Mouse (Mus musculus) MEL (cell line): ENCODE data around the gene Zfp524. TPM values are rescaled to one million over a fixed set of nuclear protein-coding genes. Genes with fewer than 3 reads are reported as not detected.

ENCODE experiments used
- DNase-seq: peaks from one replicate; pipeline ENCODE4 v3.0.0; 2011; ENCODE audit warnings: low read depth, low spot score
- H3K27ac ChIP-seq: 2 replicates; pipeline ENCODE4 v1.5.1; 2012; ENCODE audit warnings: low read depth, mild to moderate bottlenecking, control low read depth, low read length, moderate library complexity; ENCODE audit not compliant: control insufficient read depth
- H3K27me3 ChIP-seq, 2 experiments: fragments of 150-350 bp in 1 of 2; sonication (generic) in 1 of 2; 2 replicates each; pipeline ENCODE4 v1.6.1; 2012; ENCODE audit warnings: low read length in 2 of 2, mild to moderate bottlenecking in 2 of 2, improper control_type of control experiment in 1 of 2, moderate library complexity in 1 of 2; ENCODE audit not compliant: insufficient read depth in 2 of 2, control insufficient read depth in 1 of 2
- H3K36me3 ChIP-seq, 2 experiments: 2 replicates each; pipeline ENCODE4 v1.6.1; 2012 to 2014; ENCODE audit warnings: low read length in 2 of 2, improper control_type of control experiment in 1 of 2, inconsistent platforms in 1 of 2, mild to moderate bottlenecking in 1 of 2; ENCODE audit not compliant: insufficient read depth in 2 of 2, control insufficient read depth in 1 of 2
- H3K4me1 ChIP-seq, 2 experiments: fragments of 150-350 bp in 1 of 2; sonication (generic) in 1 of 2; 2 replicates each; pipeline ENCODE4 v1.6.1; 2012; ENCODE audit warnings: low read length in 2 of 2, improper control_type of control experiment in 1 of 2, mild to moderate bottlenecking in 1 of 2; ENCODE audit not compliant: insufficient read depth in 2 of 2, control insufficient read depth in 1 of 2
- H3K4me3 ChIP-seq, 2 experiments: fragments of 150-350 bp in 1 of 2; sonication (generic) in 1 of 2; 2 replicates each; pipeline ENCODE4 v1.5.1; 2012; ENCODE audit warnings: low read depth in 2 of 2, low read length in 2 of 2, mild to moderate bottlenecking in 2 of 2, moderate library complexity in 2 of 2, control low read depth in 1 of 2, improper control_type of control experiment in 1 of 2; ENCODE audit not compliant: control insufficient read depth in 1 of 2, insufficient read depth in 1 of 2
- H3K79me2 ChIP-seq: 2 replicates; pipeline ENCODE4 v1.6.1; 2012; ENCODE audit warnings: mild to moderate bottlenecking, low read length, moderate library complexity; ENCODE audit not compliant: control insufficient read depth, poor library complexity, insufficient read depth
- H3K9ac ChIP-seq: 2 replicates; pipeline ENCODE4 v1.6.1; 2012; ENCODE audit warnings: low read depth, mild to moderate bottlenecking, control low read depth, low read length, moderate library complexity; ENCODE audit not compliant: control insufficient read depth, poor library complexity, severe bottlenecking
- H3K9me3 ChIP-seq: fragments of 150-350 bp; sonication (generic); replicated peaks from 2 replicates; pipeline ENCODE4 v1.6.1; 2012; ENCODE audit warnings: mild to moderate bottlenecking, low read length, improper control_type of control experiment, moderate library complexity; ENCODE audit not compliant: insufficient read depth
- BHLHE40 ChIP-seq: IDR thresholded peaks from 2 replicates; pipeline ENCODE4 v1.6.1; 2012; ENCODE audit warnings: low read depth, mild to moderate bottlenecking, inconsistent platforms, low read length, improper control_type of control experiment, borderline replicate concordance
- CHD1 ChIP-seq: IDR thresholded peaks from 2 replicates; pipeline ENCODE4 v1.6.1; 2012; ENCODE audit warnings: low read depth, mild to moderate bottlenecking, inconsistent platforms, low read length, improper control_type of control experiment
- CHD2 ChIP-seq: IDR thresholded peaks from 2 replicates; pipeline ENCODE4 v1.6.1; 2011; ENCODE audit warnings: low read length, improper control_type of control experiment
- CTCF ChIP-seq, 3 experiments: IDR thresholded peaks in 2 of 3; conservative IDR thresholded peaks in 1 of 3; 2 replicates each; pipeline ENCODE4 v1.5.1; 2011 to 2012; ENCODE audit warnings: low read length in 3 of 3, low read depth in 2 of 3, mild to moderate bottlenecking in 2 of 3, improper control_type of control experiment in 1 of 3, inconsistent platforms in 1 of 3, mixed read lengths in 1 of 3, moderate library complexity in 1 of 3; ENCODE audit not compliant: control insufficient read depth in 1 of 3, insufficient read depth in 1 of 3, poor library complexity in 1 of 3, severe bottlenecking in 1 of 3
- E2F4 ChIP-seq: IDR thresholded peaks from 2 replicates; pipeline ENCODE4 v1.6.1; 2011; ENCODE audit warnings: low read depth, low read length, improper control_type of control experiment, borderline replicate concordance
- EP300 ChIP-seq, 2 experiments: IDR thresholded peaks; 2 replicates each; pipeline ENCODE4 v1.6.1; 2011; ENCODE audit warnings: improper control_type of control experiment in 2 of 2, low read length in 2 of 2, low read depth in 1 of 2, mild to moderate bottlenecking in 1 of 2
- ETS1 ChIP-seq: IDR thresholded peaks from 2 replicates; pipeline ENCODE4 v1.6.1; 2012; ENCODE audit warnings: low read depth, mild to moderate bottlenecking, inconsistent platforms, low read length, improper control_type of control experiment, moderate library complexity
- GATA1 ChIP-seq: IDR thresholded peaks from 2 replicates; pipeline ENCODE4 v1.6.1; 2011; ENCODE audit warnings: low read depth, low read length, improper control_type of control experiment
- JUND ChIP-seq: IDR thresholded peaks from 2 replicates; pipeline ENCODE4 v1.6.1; 2011; ENCODE audit warnings: low read depth, mild to moderate bottlenecking, improper control_type of control experiment, low read length
- MAFK ChIP-seq: IDR thresholded peaks from 2 replicates; pipeline ENCODE4 v1.6.1; 2011; ENCODE audit warnings: low read depth, mild to moderate bottlenecking, low read length, improper control_type of control experiment, borderline replicate concordance
- MEF2A ChIP-seq: IDR thresholded peaks from 2 replicates; pipeline ENCODE4 v1.6.1; 2014; ENCODE audit warnings: low read depth, mild to moderate bottlenecking, inconsistent platforms, low read length, improper control_type of control experiment; ENCODE audit not compliant: poor library complexity, insufficient replicate concordance, severe bottlenecking; ENCODE audit errors: extremely low read depth
- MXI1 ChIP-seq: IDR thresholded peaks from 2 replicates; pipeline ENCODE4 v1.6.1; 2011; ENCODE audit warnings: mild to moderate bottlenecking, low read depth, low read length, improper control_type of control experiment
- POLR2AphosphoS2 ChIP-seq: IDR thresholded peaks from 2 replicates; pipeline ENCODE4 v1.6.1; 2011; ENCODE audit warnings: low read length, improper control_type of control experiment
- POLR2AphosphoS5 ChIP-seq: IDR thresholded peaks from 2 replicates; pipeline ENCODE4 v1.6.1; 2012; ENCODE audit warnings: low read depth, borderline replicate concordance, mild to moderate bottlenecking, inconsistent platforms, low read length, moderate library complexity, mixed read lengths
- RAD21 ChIP-seq: IDR thresholded peaks from 2 replicates; pipeline ENCODE4 v1.6.1; 2011; ENCODE audit warnings: mild to moderate bottlenecking, low read depth, low read length, improper control_type of control experiment
- RCOR1 ChIP-seq: IDR thresholded peaks from 2 replicates; pipeline ENCODE4 v1.6.1; 2012; ENCODE audit warnings: low read depth, mild to moderate bottlenecking, inconsistent platforms, low read length, improper control_type of control experiment
- SIN3A ChIP-seq: IDR thresholded peaks from 2 replicates; pipeline ENCODE4 v1.6.1; 2012; ENCODE audit warnings: low read length, improper control_type of control experiment, inconsistent platforms
- SMC3 ChIP-seq: IDR thresholded peaks from 2 replicates; pipeline ENCODE4 v1.6.1; 2011; ENCODE audit warnings: low read depth, low read length, improper control_type of control experiment
- TBP ChIP-seq: IDR thresholded peaks from 2 replicates; pipeline ENCODE4 v1.8.0; 2011; ENCODE audit warnings: low read depth, low read length, improper control_type of control experiment
- USF1 ChIP-seq: IDR thresholded peaks from 2 replicates; pipeline ENCODE4 v1.6.1; 2014; ENCODE audit warnings: low read depth, mild to moderate bottlenecking, inconsistent platforms, low read length, improper control_type of control experiment, moderate library complexity
- ZC3H11A ChIP-seq: IDR thresholded peaks from 2 replicates; pipeline ENCODE4 v1.6.1; 2012; ENCODE audit warnings: low read depth, mild to moderate bottlenecking, inconsistent platforms, low read length, improper control_type of control experiment
- ZKSCAN1 ChIP-seq: IDR thresholded peaks from 2 replicates; pipeline ENCODE4 v1.6.1; 2012; ENCODE audit warnings: low read depth, mild to moderate bottlenecking, inconsistent platforms, low read length, improper control_type of control experiment, moderate library complexity
- ZMIZ1 ChIP-seq: IDR thresholded peaks from 2 replicates; pipeline ENCODE4 v1.6.1; 2012; ENCODE audit warnings: low read depth, mild to moderate bottlenecking, inconsistent platforms, low read length, improper control_type of control experiment, moderate library complexity
- polyA plus RNA-seq, 2 experiments: library from polyadenylated mRNA; stranded (reverse) in 1 of 2; unstranded in 1 of 2; fragments of >175 nt in 1 of 2; fragments of >200 nt in 1 of 2; gene quantifications; 2 replicates each; pipeline versions ENCODE4 v1.2.1 to v1.2.4; 2012; ENCODE audit warnings: low replicate concordance in 2 of 2, low read depth in 1 of 2; ENCODE audit not compliant: insufficient read length in 2 of 2, insufficient read depth in 1 of 2, missing spikeins in 1 of 2
- total RNA-seq: library from RNA; depleted of rRNA; stranded (reverse); fragments of 300-350 nt; gene quantifications from 2 replicates; pipeline ENCODE4 v1.2.3, GENCODE M21; 2012

The Zfp524 gene
- total and polyA plus RNA-seq, 3 experiments: 9.4 to 12.7 TPM; not detected in 1

- no peak overlapping the region for H3K9ac ChIP-seq
- peaks cover 0 to 2% of the 10 kb centered on the region in 2 experiments; a peak in 1 of 4 replicates for H3K36me3 ChIP-seq
- no peaks in the 10 kb centered on the region for H3K27me3 ChIP-seq
- no peak for TF ChIP-seq SMC3
- no peak for TF ChIP-seq BHLHE40
- TF ChIP-seq ZMIZ1: no peak
- no peak for TF ChIP-seq MXI1
- no peak for TF ChIP-seq EP300 (IDR thresholded peaks at IDR 0.05; ENCODE audit: low read depth in 1 of 2, low read length in 2 of 2)
- no peak for TF ChIP-seq CTCF (IDR thresholded peaks at IDR 0.05 in 2 of 3, conservative IDR thresholded peaks at IDR 0.05 in 1 of 3; ENCODE audit: control insufficient read depth in 1 of 3, insufficient read depth in 1 of 3, low read depth in 2 of 3, low read length in 3 of 3, poor library complexity in 1 of 3, severe bottlenecking in 1 of 3)
- no peak for TF ChIP-seq CHD2
- TF ChIP-seq SIN3A: no peak
- TF ChIP-seq JUND: no peak
- no peak for TF ChIP-seq USF1
- no peak for TF ChIP-seq E2F4
- TF ChIP-seq MEF2A: no peak
- TF ChIP-seq MAFK: no peak
- TF ChIP-seq GATA1: no peak
- no peak for TF ChIP-seq POLR2AphosphoS2
- no peak for TF ChIP-seq TBP
- TF ChIP-seq CHD1: no peak
- H3K27ac ChIP-seq: no peak overlapping the region
- H3K4me1 ChIP-seq: no peaks in the 10 kb centered on the region
- H3K79me2 ChIP-seq: no peaks in the 10 kb centered on the region; the same call in 1 of the 2 replicates
- H3K4me3 ChIP-seq: no peak overlapping the region
- no peaks in the 10 kb centered on the region for H3K9me3 ChIP-seq
- DNase-seq: no peak
Measured at GRCm38 (mm10) chr7:5030554-5031275, 16.5 kb downstream of the Zfp524 start.

- Histone ChIP-seq H3K79me2 (no peaks in the 10 kb centered on the region; the same call in 1 of the 2 replicates), H3K9ac (no peak overlapping the region), H3K36me3 (peaks cover 0 to 2% of the 10 kb centered on the region in 2 experiments; a peak in 1 of 4 replicates), H3K4me1 (no peaks in the 10 kb centered on the region), H3K27ac (no peak overlapping the region)
- TF ChIP-seq MXI1: no peak
- no peak for TF ChIP-seq POLR2AphosphoS5
- no peak for TF ChIP-seq JUND
- TF ChIP-seq RAD21: no peak
- no peak for TF ChIP-seq ZC3H11A
- TF ChIP-seq MEF2A: no peak
- no peak for TF ChIP-seq POLR2AphosphoS2
- no peak for TF ChIP-seq E2F4
- TF ChIP-seq RCOR1: no peak
- TF ChIP-seq ETS1: no peak
- TF ChIP-seq ZKSCAN1: no peak
- no peak for TF ChIP-seq USF1
- TF ChIP-seq, all 39 proteins: peak for 0
- Histone ChIP-seq H3K4me3 (no peak overlapping the region), H3K27me3 (no peaks in the 10 kb centered on the region), H3K9me3 (no peaks in the 10 kb centered on the region)
- DNase-seq: no peak
Measured at GRCm38 (mm10) chr7:5031496-5031895, 17.3 kb downstream of the Zfp524 start.
